Mouse (Mus musculus) ES-Bruce4 (cell line): Measurements from ENCODE around the gene Rbm28.

Experiments
- CTCF ChIP-seq: IDR thresholded peaks from one replicate; pipeline ENCODE4 v1.8.1; 2011; ENCODE audit warnings: low read depth, low read length
- EP300 ChIP-seq: IDR thresholded peaks from 2 replicates; pipeline ENCODE4 v1.6.1; 2011; ENCODE audit warnings: low read depth, low read length; ENCODE audit not compliant: insufficient read depth
- POLR2A ChIP-seq: IDR thresholded peaks from one replicate; pipeline ENCODE4 v1.8.1; 2011; ENCODE audit warnings: low read length; ENCODE audit not compliant: insufficient read depth

DNA sequence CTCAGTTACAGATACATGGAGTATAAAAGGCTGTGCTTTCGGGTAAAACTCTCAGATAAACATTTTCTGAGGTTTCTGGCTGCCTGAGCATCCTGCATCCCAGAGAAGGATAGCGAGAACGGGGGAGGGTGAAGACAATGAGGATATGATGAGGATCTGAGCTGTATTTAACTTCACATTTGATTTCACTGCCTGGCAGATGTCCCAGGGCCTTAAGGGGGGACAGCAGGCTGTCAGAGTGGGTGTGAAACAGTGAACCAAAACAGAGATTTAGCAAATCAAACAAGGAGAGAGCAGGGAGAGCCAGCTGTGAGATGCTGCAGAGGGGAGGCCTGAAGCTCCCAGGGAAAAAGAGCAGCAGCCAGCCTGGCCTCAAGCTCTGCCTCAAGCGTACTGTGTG lies 85.5 kb downstream of the Rbm28 start:
- TF ChIP-seq EP300 (no peak), POLR2A (no peak), CTCF (no peak)
